Mouse (Mus musculus) C2C12 (cell line): ENCODE results near the gene Cchcr1. TPM values are rescaled to one million over a fixed set of nuclear protein-coding genes. Genes with fewer than 3 reads are reported as not detected.
"Not testable (repeated sequence)": the region's sequence is repeated elsewhere in the genome, so short reads cannot be mapped to it uniquely, and the experiment has no call there.

Experiments used
- H3K27me3 ChIP-seq: one replicate; pipeline ENCODE4 v1.6.1; 2011; ENCODE audit not compliant: control insufficient read depth, insufficient read depth, insufficient read length
- H3K36me3 ChIP-seq: one replicate; pipeline ENCODE4 v1.6.1; 2011; ENCODE audit not compliant: control insufficient read depth, insufficient read depth
- H3K4me3 ChIP-seq: one replicate; pipeline ENCODE4 v1.5.1; 2011; ENCODE audit warnings: mild to moderate bottlenecking, control low read depth; ENCODE audit not compliant: poor library complexity, insufficient read depth, severe bottlenecking
- H3K79me2 ChIP-seq: one replicate; pipeline ENCODE4 v1.6.1; 2011; ENCODE audit not compliant: control insufficient read depth, insufficient read depth
- H3K79me3 ChIP-seq: one replicate; pipeline ENCODE4 v1.6.1; 2011; ENCODE audit warnings: low read depth, control low read depth
- H3ac ChIP-seq: one replicate; pipeline ENCODE3; 2011; ENCODE audit warnings: low read depth; ENCODE audit not compliant: control insufficient read depth, insufficient read length
- CEBPB ChIP-seq: IDR thresholded peaks from one replicate; pipeline ENCODE4 v1.6.1; 2011; ENCODE audit warnings: low read depth, mild to moderate bottlenecking, control low read depth, moderate library complexity
- CTCF ChIP-seq: IDR thresholded peaks from one replicate; pipeline ENCODE4 v1.5.1; 2011; ENCODE audit not compliant: control insufficient read depth, insufficient read depth, insufficient read length
- FOSL1 ChIP-seq: IDR thresholded peaks from one replicate; pipeline ENCODE4 v1.8.0; 2011; ENCODE audit warnings: mild to moderate bottlenecking, low read length; ENCODE audit not compliant: poor library complexity, insufficient read depth, severe bottlenecking
- MAX ChIP-seq: IDR thresholded peaks from one replicate; pipeline ENCODE4 v1.6.1; 2011; ENCODE audit warnings: mild to moderate bottlenecking, control low read depth
- MYOD1 ChIP-seq: IDR thresholded peaks from one replicate; pipeline ENCODE4 v1.6.1; 2011; ENCODE audit warnings: low read depth; ENCODE audit not compliant: control insufficient read depth, insufficient read length
- MYOG ChIP-seq: IDR thresholded peaks from one replicate; pipeline ENCODE4 v1.6.1; 2011; ENCODE audit not compliant: control insufficient read depth, insufficient read length; ENCODE audit errors: extremely low read depth
- USF1 ChIP-seq: IDR thresholded peaks from one replicate; pipeline ENCODE4 v1.6.1; 2011; ENCODE audit warnings: low read depth, mild to moderate bottlenecking, control low read depth, moderate library complexity
- long read RNA-seq, 2 experiments: library from polyadenylated mRNA; unstranded; transcript quantifications; one replicate each; pipeline ENCODE4 v2.0.0; 2019 to 2020
- polyA plus RNA-seq: library from polyadenylated mRNA; unstranded; fragments of >200 nt; fragmentation: generic; extraction: Trizol; gene quantifications from one replicate; pipeline ENCODE4 v1.2.1, GENCODE M21; 2012; ENCODE audit warnings: missing spikeins

Gene Cchcr1
- polyA plus RNA-seq, result 15.9 TPM
- long read RNA-seq, experiment 1, transcript Cchcr1-202 (18 exons, 2,656 nt), result major isoform, 7 of 12 reads
- long read RNA-seq, experiment 1, partial matches to known transcripts, result 1 of 12 reads
- long read RNA-seq, experiment 1, other reads (novel, unspliced or antisense), result 4 of 12 reads
- long read RNA-seq, experiment 2, transcript Cchcr1-202 (18 exons, 2,656 nt), result major isoform, 67 of 146 reads
- long read RNA-seq, experiment 2, partial matches to known transcripts, result 20 of 146 reads
- long read RNA-seq, experiment 2, other reads (novel, unspliced or antisense), result 59 of 146 reads

DNA sequence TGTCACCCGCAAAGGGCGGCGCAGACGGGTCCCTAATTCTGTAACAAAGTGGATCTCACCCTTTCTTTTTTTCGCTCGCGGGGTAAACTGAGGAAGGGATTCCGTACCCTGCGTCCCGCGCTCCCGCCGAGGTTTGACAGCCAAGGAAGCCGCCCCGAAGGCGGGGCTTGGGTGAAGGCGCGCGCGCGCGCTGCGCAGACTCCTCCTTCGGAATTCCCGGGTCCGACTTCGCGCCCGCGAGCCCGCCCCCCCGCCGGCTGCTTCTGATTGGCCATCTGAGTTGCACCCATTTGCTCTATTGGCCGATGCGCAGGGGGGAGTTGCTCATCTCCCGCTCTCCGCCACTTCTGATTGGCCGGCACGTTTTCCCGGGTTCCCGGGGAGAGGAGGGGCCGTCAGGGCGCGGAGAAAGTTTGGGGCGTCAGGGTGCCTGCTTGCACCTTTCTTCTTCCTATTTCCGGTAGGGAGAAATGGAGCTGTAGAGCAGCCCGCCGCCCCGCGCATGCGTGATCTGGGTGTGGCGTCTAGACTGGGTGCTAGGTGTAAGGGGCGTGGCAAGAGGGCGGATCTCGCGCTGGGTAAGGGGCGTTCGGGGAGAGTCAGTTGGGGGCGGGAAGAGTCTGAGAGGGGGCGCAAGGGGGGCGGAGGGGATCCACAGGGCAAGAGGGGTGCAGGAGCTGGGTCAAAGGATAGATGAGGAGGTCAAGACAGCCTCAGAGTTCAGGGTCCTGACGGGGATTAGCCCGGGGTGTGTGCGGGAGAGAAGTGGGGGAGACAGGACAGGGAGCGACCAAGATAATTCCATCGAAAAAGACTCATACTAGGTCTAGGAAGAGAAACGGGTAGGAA is at the start of gene Cchcr1, which contains the start of gene Tcf19:
Cchcr1 (plus strand) TSS at position 449 of the 849 bp plus-strand sequence.
Tcf19 (minus strand) TSS at position 173 of the 849 bp plus-strand sequence.
- H3K36me3 ChIP-seq, result peaks cover 20% of the 10 kb centered on the region
- peaks cover 12% of the 10 kb centered on the region for H3K79me3 ChIP-seq
- TF ChIP-seq CTCF (no peak), MYOD1 (no peak), MYOG (no peak), FOSL1 (no peak), CEBPB (no peak), MAX (no peak), USF1 (no peak)
- H3K27me3 ChIP-seq, result no peaks in the 10 kb centered on the region
- peaks cover 33% of the 10 kb centered on the region for H3K79me2 ChIP-seq
- peak within 1 kb of the TSS; percentile 76 for H3K4me3 ChIP-seq
- peak within 1 kb of the TSS; percentile 66 for H3ac ChIP-seq

DNA sequence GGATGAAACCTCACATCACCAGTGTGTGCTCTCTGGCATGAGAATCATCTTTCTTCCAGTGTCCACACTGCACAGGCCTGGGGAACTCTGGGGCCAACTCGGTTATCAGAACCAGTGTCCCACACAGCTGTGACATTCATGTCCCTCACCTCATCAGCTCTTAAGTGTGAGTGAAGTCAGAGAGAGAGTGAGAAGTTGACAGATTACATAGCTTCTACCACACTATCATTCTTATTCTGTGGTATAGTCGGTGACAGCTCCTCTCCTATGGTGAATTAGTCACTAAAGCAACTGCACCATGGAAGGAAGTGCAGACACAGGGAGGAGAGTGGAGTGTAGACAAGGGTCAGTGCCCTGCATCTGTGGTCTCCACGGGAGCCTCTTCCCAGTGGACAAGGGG is 48.0 kb upstream of the Cchcr1 start:
- not testable (repeated sequence) for H3K36me3 ChIP-seq, H3ac ChIP-seq, H3K79me3 ChIP-seq, H3K79me2 ChIP-seq, H3K4me3 ChIP-seq
- H3K27me3 ChIP-seq, result peaks cover 17% of the 10 kb centered on the region

DNA sequence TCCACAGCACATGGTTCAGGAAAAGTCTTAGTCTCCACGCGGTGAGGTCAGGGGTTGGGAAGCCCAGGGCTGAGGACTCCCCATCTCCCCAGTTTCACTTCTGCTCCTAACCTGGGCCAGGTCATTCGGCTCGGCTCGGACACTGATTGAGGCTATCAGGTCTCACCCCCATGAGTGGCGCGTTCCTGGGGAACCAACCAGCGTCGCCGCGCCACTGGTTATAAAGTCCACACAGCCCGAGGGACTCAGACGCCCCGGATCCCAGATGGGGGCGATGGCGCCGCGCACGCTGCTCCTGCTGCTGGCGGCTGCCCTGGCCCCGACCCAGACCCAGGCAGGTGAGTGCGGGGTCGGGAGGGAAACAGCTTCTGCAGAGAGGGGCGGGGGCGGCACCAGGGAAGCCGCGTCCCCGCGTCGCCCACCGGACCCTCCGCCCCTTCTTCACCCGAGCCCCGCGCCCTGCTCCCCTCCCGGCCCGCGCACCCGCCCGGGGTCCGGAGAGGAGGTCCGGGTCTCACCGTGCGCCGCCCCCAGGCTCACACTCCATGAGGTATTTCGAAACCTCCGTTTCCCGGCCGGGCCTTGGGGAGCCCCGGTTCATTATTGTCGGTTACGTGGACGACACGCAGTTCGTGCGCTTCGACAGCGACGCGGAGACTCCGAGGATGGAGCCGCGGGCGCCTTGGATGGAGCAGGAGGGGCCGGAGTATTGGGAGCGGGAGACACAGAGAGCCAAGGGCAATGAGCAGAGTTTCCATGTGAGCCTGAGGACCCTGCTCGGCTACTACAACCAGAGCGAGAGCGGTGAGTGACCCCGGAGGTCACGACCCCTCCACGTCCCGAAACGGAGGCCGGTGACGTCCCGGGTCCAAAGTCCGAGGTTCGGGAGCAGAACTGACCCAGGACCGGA is 46.8 kb upstream of the Cchcr1 start, which contains the start of gene H2-Q10:
H2-Q10 (plus strand) TSS at position 248 of the 910 bp plus-strand sequence.
- Histone ChIP-seq H3K4me3 (no peak within 1 kb of the TSS), H3K36me3 (no peaks in the 10 kb centered on the region), H3K79me2 (no peaks in the 10 kb centered on the region), H3ac (no peak within 1 kb of the TSS), H3K27me3 (peaks cover 17% of the 10 kb centered on the region), H3K79me3 (no peaks in the 10 kb centered on the region)
- TF ChIP-seq USF1, result no peak
- no peak for TF ChIP-seq MYOG
- no peak for TF ChIP-seq FOSL1
- TF ChIP-seq MYOD1, result no peak
- TF ChIP-seq MAX, result no peak
- no peak for TF ChIP-seq CEBPB
- TF ChIP-seq CTCF, result no peak

DNA sequence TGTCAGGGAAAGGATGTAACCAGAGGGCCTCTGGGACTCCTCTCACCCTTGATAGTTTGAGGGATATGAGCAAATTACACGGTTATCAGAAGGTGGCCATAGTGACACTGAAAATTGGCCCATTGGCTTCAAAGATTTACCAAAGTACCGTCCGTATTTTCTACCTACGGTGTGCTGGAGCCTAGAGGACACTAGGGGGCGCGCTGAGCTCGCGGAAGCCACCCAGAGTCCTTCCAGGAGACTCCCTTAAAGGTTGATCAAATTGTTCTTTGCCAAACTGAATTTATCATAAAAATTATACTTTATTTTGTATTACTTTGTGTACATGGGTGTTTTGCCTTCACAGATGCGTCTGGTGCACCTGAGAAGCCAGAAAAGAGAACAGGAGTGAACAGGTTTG is 32.8 kb upstream of the Cchcr1 start:
- TF ChIP-seq USF1 (no peak), MYOG (no peak), CTCF (peak; percentile 61)
- H3ac ChIP-seq, result no peak overlapping the region
- H3K4me3 ChIP-seq, result no peak overlapping the region

DNA sequence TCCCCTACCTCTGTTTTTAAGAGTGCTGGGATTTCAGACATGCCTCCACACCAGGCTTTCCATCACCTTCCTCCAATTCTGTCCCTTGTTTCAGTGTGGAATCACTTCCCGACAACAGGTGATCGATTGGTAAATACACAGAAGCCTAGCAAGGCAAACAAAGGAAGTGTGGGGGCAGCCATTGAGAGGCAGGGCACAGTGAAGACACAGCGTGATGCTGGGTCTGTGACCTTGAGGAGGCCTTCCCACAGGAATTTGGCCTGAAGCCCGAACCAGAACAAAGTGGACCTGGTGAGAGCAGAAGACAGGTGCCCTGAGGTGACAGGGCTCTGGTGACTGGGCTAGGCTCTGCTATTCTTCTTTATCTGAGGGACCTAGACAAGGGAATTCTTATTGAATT is 31.2 kb upstream of the Cchcr1 start:
- H3K79me2 ChIP-seq, result no peaks in the 10 kb centered on the region
- H3K36me3 ChIP-seq, result no peaks in the 10 kb centered on the region
- peaks cover 4% of the 10 kb centered on the region for H3K27me3 ChIP-seq
- TF ChIP-seq CTCF (no peak), FOSL1 (no peak), CEBPB (no peak), USF1 (no peak), MYOD1 (no peak), MAX (no peak), MYOG (no peak)
- H3K79me3 ChIP-seq, result no peaks in the 10 kb centered on the region
- no peak overlapping the region for H3ac ChIP-seq
- H3K4me3 ChIP-seq, result no peak overlapping the region

More for the DNA sequence above, 32.8 kb upstream of the Cchcr1 start:
- H3K36me3 ChIP-seq, result no peaks in the 10 kb centered on the region
- H3K27me3 ChIP-seq, result no peaks in the 10 kb centered on the region
- H3K79me2 ChIP-seq, result no peaks in the 10 kb centered on the region
- H3K79me3 ChIP-seq, result no peaks in the 10 kb centered on the region
